Mouse (Mus musculus): ENCODE results near the gene Dab2ip.

Gene Dab2ip

DNA sequence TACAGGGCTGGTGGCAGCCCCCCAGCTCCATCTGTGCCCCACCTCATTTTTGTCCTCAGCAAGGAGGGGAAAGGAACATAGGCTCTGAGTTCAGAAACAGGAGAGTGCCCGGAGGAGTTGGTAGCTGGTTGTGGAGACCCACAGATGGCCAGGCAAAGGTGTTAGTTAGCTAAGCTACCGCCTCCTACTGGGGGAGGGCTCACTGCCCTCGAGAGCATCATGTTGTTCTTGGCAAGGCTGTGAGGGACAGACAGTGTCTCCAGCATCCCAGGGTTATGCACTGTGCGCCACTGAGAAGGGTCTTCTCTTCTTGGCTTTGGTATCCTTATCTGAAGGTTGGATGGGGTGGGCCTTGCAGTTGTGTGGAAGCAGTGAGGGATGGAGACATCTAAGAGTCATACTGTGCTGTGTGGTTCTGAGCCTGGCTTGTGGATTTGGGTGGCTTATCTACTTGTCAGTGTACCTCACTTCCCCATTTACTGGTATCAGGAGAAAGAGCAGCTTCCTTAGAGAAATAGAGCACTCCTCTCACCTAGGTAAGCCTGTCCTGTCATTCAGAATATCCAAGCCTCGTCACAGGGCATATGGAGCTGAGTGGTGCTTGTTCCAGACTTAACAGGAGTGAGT lies 66.4 kb downstream of the Dab2ip start:
- no peak for DNase-seq

DNA sequence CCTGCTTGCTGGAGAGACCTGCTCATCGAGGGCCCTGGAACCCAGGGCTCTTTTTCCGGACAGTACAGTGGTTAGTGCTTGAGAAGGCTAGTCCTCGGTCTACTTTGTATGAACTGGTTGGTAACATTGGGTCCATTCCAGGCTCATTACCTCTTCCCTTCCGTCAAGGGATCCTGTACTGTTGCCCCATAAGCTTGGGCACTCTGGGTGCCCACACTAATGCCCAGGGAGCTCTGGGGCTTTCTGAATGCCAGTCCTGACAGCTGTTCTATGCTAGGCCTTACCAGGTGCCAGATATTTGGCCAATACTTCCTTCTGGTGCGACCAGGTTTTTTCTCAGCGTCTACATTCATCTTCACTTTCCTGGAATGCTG lies 66.9 kb downstream of the Dab2ip start:
- no peak for DNase-seq

DNA sequence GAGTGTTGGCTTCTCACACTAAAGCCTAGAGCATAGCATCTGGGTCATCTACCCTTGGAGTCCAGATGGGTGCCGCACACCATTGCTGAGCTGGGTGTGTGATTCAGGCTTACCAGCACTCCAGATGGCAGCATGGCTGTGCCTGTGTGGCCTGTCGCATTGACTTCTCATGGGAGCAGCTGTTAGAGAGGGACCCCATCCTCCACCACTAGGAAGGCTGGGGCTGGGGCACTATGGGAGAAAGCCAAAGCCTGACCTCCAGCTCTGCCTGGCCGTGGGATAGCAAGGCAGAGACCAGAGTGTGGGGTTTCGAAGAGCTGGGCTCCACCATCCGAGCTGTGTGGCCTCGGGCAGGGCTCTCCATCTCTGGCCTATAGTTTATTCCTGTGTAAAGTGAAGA lies 67.5 kb downstream of the Dab2ip start:
- no peak for DNase-seq

DNA sequence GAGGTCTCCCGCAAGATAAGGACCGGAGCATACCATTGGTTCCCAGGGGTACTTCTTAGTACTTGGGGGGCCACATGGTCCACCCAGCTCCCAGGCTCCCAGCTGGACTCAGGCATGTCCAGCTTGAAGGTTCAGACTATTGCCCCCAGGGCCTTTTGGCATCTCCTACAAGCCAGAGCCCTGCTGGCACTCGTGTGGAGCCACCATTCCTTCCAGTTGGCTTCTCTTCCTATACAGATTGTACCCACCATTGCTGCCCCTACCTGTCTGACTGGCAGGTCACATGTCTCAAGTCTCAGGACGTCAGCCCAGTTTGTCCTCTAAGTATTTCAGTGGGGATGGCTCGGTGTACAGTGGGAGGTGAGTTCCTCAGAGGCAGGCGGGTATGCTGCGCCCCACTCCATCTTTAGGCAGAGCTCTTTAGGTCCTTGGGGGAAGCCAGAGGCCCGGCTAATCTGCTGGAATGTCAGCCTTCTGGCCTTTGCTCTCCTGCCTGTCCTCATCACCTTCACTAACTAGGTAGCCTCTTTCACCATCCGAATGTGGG lies 68.2 kb downstream of the Dab2ip start:
- DNase-seq, result no peak

DNA sequence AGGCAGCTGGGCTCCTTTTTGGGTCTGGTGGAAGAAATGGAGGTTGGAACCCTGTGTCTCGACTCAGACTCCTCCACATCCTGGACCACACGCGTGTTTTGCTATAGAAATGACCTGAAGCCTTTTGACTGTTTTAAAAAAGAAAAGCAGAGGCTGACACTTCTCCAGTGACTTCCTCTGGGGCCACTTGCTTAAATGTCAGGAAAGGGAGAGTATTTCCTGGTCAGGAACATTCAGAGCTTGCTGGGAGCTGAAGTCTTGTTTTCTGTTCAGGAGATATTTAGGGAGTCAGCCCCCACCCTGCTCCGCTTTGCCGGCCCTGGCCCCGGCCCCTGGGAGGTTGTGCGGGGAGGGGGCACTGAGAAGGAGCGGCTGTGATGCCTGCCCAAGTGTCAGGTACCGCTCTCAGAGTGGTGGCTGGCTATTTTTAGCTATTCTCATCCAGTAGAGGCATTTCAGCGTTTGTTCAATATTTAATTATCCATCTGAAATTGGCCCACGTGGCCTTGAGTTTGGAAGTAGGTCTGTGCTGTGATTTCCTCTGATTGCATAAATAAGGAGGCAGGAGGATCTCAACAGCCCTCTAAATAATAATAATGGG lies 69.3 kb downstream of the Dab2ip start:
- no peak for DNase-seq

DNA sequence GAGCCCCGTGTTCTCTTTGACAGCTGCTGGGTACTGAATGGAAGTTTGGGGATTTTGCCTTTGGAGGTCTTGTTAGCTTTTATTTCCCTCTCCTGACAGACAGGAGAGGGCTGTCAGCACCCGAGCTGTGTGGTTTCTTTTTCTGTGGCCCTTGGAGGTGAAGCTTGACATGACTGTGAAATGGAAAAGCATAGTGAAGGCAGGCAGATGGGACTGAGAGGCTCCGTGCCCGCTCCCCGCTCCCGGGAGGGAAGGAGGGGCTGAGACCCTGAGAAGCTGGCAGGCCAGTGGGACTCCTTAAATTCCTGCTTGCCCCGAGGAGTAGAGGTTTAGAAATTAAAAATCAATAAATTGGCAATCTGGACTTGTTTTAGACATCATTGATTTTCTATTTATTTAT lies 70.0 kb downstream of the Dab2ip start:
- no peak for DNase-seq

DNA sequence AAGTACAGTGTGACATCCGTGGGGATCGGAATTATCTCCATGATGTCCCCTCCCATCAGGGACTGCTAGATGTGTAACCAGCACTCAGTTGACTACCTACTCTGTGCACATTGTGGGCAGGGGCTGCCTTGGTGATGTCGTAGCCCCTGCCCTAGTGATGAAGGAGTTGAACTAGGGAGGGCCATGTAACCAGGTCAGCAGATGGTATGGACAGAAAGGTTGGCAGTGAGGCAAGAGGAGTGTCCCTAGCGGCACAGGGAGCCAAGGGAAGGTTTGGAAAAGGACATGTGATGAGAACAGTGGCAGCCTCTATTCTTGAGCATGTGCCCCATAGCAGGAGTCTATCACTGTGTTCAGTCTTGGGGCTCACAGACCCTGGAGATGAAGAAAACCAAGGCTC lies 70.6 kb downstream of the Dab2ip start:
- DNase-seq, result no peak

DNA sequence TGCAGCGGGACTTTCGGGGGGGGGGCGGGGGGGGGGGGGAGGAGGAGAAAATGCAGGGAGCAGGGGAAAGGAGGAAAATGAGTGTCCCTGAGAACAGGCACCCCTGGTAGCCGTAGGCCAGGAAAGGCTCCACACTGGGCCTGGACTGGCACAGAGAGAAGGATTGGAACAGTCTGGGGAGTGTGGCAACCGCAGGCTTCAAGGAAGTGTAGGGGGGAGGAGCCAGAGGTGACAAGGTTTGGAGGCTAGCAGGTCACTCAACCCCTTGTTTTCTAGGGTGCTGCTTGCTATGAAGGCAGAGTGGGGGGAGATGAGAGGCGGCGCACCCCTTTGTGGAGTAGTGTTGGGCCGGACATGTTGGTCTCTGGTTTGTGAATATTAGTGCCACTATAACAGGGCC lies 71.1 kb downstream of the Dab2ip start:
- DNase-seq, result no peak

DNA sequence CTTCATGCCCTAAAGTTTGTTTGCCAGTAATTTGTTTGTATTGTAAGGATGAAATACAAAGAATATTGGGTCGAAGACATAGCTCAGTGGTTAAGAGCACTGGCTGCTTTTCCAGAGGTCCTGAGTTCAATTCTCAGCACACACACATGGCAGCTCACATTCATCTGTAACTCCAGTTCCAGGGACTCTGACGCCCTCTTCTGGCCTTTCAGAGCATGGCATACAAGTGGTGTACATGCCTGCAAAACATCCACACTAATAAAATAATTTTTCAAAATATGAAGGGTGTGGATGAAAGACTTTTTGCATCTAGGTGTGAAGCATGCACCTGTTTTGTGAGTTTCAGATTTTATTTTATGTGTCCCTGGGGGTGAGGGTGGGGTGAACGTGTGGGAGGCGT lies 75.3 kb downstream of the Dab2ip start:
- DNase-seq, result no peak

DNA sequence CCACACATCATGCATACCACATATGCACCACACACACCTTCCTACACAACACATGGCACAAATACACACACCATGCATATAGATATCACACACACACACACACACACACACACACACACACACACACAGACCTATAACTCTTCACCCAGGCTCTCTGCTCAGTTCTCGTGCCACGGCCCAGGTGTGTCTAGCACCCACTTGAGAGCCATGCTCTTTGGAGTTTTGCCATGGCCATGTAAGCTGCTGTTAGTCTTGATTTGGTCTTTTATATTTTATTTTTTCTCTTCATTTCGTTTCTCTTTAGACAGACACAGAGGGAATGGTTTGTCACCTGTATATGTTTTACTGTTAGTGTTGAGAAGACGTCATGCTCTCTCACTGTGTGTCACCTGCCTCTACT lies 76.9 kb downstream of the Dab2ip start:
- no peak for DNase-seq

DNA sequence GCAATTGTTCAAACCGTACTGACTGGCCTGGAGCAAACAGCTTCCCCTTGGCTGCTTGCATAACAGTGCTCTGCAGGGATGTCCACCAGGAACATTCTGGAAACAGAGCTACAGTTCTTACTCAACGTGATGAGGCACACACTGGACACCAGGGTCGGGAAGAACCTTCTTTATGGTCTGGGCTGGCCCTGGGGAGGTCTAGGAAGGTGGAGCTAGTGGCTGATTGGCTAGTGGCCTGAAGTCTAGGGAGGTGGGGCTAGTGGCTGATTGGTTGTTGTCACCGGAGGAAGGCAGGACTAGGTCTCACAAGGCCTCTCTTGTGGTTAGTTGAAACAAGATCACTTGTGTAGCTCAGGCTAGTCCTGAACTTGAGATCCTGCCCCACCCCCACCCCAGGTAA lies 77.5 kb downstream of the Dab2ip start:
- DNase-seq, result no peak

DNA sequence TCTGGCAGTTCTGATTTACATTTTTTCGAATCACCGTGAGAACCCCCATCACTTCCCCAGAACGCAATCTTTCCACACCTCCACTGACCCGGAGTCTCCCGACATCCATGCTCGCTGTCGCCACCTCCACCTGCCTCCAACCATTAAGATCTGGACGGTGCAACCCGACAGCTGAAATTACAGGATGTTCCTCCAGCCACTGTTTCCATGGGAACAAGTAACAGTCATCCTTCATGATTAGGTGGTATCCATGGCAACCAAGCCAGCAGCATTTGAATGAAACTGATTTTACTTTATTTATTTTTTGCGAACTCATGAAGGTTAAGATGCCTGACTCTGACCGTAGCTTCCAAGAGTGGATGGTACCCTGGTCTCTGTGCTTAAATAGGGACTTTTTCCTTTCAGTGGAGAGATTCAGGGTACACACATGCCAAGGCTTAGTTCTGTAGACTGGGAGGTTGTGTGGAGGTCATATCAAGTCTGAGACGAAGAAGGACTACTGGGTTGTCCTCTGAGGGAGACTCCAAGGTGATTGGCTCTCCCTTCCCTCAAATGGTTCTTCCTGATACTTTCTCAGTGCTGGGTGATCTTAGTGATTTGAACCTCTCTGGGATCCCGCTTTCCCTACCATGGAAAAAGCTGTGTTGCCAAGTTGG lies 79.9 kb downstream of the Dab2ip start:
- no peak for DNase-seq

DNA sequence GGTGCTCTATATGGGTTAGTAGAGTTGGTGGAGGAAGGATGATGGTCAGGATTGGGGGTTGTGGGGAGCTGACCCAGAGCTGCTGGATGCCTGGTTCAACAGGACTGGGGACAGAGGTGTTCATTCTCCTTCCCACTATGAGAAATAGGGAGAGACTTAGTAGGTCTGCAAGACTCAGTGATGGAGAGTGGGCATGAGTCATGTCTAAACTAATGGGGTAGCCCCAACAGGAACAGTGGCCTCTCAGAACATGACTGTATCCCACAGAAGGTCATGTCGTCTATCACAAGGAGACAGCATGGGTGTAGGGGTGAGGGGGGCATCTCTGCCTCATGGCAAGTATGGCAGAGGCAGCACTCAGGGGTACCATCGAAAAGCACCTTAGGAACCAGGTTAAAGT lies 81.7 kb downstream of the Dab2ip start:
- no peak for DNase-seq

DNA sequence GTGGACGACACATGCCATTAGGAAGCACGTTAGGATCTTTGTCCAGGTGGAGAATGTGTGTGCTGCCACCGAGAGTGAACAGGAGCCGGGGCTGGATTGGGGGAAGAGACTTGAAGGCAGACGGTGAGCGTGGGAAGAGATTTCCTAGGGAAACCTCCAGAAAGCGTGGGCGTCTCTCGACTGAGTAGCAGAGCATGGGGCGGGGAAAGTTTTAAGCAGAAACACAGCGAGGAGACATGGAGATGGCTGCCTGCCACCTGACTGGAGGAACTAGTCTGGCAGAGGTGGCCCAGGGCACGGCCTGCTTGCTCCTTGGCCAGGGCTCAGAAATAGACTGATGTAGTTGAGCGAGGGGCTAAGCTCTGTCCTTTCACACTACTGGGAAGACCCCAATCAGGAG lies 82.5 kb downstream of the Dab2ip start:
- no peak for DNase-seq

DNA sequence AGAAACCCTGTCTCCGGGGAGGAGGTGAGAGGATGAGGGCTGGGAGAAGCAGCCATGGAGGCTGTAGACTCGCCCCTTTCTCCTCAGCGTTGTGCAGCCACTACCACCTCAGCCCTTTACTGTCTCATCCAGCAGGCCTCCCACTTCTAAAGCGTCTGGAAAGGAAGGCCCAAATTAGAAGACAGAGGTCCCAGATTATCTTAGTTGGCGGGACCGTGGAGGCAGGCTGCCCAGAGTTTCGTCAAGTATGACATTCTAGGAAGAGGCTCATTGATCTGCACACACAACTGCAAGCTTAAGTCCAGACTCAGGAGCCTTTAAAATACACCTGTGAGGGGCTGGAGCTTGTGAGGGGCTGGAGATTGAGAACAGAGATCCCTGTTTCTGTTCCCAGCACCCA lies 84.2 kb downstream of the Dab2ip start:
- no peak for DNase-seq

DNA sequence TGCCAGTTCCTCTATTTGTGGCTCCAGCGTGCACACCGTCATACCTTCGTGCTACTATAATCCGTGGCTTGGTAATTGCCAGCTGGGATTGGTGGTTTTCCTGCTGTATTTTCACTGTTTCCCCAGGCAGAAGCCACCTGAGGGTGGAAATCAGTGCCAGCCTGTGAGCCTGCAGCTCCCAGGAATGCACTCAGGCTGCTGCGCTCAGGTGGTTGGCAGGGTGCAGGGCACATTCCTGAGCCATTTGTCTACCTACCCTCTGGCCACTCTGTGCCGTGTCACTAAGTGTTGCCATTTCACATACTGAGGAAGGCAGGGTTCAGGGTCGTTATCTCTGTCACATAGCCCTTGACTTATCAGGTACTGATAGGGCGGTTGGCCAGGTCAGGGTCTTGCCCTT lies 88.5 kb downstream of the Dab2ip start:
- DNase-seq, result no peak

DNA sequence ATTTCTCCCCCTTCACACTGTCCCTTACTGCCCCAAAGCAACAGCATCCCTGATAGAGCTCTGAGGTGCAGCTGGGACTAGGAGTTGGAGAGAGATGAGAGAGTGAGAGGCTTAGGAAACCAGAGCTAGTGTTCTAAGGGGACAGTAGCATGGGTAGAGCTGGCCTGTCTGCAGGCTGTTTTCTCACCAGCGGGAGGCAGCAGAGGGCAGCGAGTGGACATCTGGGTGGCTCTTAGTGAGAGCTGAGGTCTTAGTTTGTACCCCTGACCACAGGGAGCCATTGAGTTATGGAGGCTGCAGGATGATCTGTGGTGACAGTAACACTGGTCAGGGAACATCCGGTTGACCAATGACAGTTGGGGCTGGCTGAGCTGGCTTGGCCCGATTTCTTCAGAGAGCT lies 91.6 kb downstream of the Dab2ip start:
- DNase-seq, result peak; percentile 86 to 87

DNA sequence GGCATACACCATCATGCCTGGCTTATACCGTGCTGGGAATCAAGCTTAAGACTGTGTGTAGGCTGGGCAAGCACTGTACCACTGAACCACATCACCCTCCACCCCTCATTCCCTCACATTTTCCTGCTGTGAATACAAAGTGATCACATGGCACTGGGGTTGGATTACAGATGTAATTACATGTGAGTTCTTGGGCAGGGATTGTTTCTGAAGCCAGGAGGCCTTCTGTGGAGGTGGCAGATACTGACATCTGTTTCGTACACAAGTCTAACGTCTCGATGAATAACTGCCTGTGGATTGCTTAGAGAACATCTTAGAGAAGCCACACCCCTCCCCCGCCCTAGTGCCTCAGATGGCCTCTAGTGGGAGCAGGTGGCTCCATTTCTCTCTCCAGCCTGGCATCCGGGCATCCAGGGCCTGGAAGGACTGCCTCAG lies 93.2 kb downstream of the Dab2ip start:
- peak; percentile 31 to 36 for DNase-seq

DNA sequence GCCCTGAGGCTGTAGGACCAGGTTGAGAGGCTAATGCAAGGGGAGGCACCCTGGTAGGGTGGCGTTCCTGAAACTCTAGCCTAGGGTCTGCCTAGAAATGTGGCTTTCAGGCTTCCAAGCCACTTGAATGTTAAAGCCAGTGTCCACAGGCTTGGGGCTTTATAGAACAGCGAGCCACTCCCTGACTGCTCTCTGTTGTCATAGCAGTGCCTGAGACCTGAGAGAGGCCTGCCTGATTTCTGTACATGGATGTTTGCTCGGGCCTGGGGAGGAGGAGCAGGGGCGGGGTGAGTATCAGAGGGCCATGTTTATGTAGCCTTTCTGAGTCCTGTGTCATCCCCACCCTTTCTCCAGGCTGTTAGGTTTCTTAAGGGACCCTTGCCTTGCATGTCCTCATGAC lies 94.9 kb downstream of the Dab2ip start:
- DNase-seq, result no peak

DNA sequence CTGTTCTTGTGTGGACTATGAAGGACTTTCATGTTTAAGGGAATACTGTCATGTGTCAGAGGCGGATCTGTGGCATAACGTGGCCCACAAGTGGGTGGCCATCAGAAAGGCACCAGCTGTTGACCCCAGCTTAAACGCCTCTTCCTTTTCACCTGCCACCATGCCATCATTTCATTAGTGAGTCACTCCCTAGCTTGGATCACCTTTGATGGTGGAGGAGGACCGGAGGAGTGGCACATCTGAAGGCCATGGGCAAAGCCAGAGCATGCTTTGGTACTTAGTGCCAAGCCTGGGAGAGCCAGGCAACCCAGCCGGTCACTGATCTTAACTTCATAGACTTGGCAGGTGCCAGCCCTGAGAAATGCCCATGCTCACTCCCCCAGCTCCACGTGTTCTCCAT lies 96.7 kb downstream of the Dab2ip start:
- DNase-seq, result no peak

DNA sequence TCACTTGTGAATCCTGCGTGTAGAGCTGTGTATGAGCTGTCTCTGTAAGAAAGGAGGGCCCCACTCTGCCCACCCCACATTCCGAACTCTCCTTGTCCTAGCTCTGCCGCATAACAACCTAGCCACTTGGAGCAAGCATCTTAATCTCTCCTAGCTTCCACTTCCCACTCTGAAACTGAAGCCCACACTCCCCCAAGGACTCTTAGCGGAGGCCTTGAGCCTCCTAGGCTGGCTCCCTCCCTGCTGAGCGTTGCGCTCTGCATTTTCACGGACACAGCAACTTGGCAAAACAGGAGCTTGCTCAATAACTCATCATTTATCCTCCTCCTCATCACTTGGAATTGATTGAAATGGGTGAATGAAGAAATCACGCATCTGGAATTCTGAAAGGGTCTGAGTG lies 97.9 kb downstream of the Dab2ip start:
- DNase-seq, result no peak

DNA sequence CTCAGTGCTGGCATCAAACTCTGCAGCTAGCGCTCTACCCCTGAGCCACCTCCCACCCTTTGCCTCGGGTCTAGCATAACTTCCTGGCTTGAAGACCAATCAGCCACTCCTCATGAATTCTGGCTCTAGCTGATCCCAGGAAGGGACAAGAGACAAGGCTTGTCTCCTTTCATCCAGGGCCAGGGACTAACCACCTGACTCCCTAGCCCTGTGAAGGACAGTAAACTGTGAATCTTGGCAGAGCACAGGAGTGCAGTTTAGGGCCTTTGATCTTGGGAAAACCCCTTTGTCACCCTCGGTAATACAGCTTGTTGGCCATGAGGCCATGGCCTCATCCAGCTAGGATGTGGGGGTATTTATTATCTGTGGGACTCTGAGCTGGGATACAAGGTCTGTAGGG lies 100.2 kb downstream of the Dab2ip start:
- no peak for DNase-seq

DNA sequence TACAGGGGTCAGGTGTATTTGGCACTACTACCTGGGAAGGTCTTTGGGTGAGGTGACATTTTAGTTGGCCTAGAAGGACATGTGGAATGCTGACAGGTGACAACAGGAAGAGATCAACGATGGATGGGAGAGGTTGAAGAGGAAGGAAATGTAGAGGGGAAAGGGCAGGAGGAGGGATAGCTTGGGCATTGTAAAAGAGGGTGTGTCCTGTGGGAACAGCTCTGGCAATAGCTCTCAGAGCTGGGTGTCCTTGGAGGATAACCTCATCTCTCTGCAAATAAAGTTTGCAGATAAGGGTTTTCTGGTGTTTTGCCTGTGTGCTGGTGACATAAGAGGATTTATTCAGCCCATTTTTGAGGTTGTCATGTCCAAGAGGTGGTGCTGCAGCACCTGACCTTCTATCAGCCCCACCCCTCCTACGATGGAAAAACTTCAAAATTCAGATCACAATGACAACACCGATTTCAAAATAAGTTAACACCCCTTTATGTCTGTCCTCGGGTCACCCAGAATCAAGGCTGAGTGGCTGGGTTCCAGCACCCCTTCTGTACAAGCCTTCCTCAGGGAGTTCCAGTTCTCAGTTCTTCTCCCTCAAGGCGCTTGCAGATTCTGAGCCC lies 101.6 kb downstream of the Dab2ip start:
- no peak for DNase-seq

DNA sequence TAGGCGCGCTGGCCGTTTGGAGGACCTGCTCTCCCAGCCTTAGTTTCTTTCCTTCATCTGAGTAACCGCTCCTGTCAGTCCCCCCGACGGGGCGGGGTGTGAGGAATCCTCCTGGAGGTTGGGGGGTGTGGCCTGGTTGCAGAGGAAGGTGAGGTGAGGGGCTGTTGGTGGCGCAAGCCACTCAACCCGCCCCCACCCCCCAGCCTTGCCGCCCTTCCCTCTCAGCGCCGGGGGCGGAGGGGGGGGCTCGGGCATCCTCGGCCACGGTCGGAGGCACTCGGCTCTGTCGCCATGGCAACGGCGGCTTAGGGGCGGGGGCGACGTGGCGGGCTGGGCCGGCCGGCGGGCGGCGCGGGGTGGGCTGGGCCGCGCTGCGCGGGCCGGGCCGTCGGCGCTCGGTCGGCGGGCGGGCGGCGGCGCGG lies 102.9 kb downstream of the Dab2ip start:
- peak; percentile 44 to 52 for DNase-seq
